Mouse (Mus musculus) limb, embryonic 11.5 days (tissue): ENCODE measurements around the gene Krtap6-1. TPM values are rescaled to one million over a fixed set of nuclear protein-coding genes. Genes with fewer than 3 reads are reported as not detected.

Source experiments
- polyA plus RNA-seq: library from polyadenylated mRNA; unstranded; fragments of >200 nt; fragmentation: Nextera tagmentation; extraction: Ambion mirVana; gene quantifications from 2 replicates; pipeline ENCODE4 v1.2.1, GENCODE M21; 2014

Gene Krtap6-1
- polyA plus RNA-seq, 1 experiment from 2014 or later = not detected

Other genes starting within 250 kb of the Krtap6-1 start
- not detected in 2 replicates for gene Gm20741, start 219.5 kb upstream of the Krtap6-1 start, polyA plus RNA-seq
- 0.23 TPM in 1 of 2 replicates, not detected in the other for gene Krtap15, start 211.5 kb upstream of the Krtap6-1 start, polyA plus RNA-seq
- not detected in 2 replicates for gene Krtap14, start 205.6 kb upstream of the Krtap6-1 start, polyA plus RNA-seq
- not detected in 2 replicates for gene Krtap19-1, start 162.3 kb upstream of the Krtap6-1 start, polyA plus RNA-seq
- not detected in 2 replicates for gene Krtap19-2, start 157.4 kb upstream of the Krtap6-1 start, polyA plus RNA-seq
- not detected in 2 replicates for gene Krtap19-3, start 153.7 kb upstream of the Krtap6-1 start, polyA plus RNA-seq
- gene Krtap19-4, start 146.6 kb upstream of the Krtap6-1 start, polyA plus RNA-seq = not detected in 2 replicates
- not detected in 2 replicates for gene Krtap19-5, start 135.2 kb upstream of the Krtap6-1 start, polyA plus RNA-seq
- gene Krtap19-9b, start 99.4 kb upstream of the Krtap6-1 start, polyA plus RNA-seq = not detected in 2 replicates
- not detected in 2 replicates for gene Krtap16-3, start 68.8 kb upstream of the Krtap6-1 start, polyA plus RNA-seq
- gene Krtap22-2, start 20.9 kb upstream of the Krtap6-1 start, polyA plus RNA-seq = not detected in 2 replicates
- gene Gm10229, start 16.4 kb upstream of the Krtap6-1 start, polyA plus RNA-seq = not detected in 2 replicates
- not detected in 2 replicates for gene Gm10228, start 9.8 kb downstream of the Krtap6-1 start, polyA plus RNA-seq
- gene Krtap6-5, start 16.2 kb downstream of the Krtap6-1 start, polyA plus RNA-seq = not detected in 2 replicates
- gene 1110025L11Rik, start 32.3 kb downstream of the Krtap6-1 start, polyA plus RNA-seq = not detected in 2 replicates
- gene Krtap6-3, start 52.3 kb downstream of the Krtap6-1 start, polyA plus RNA-seq = not detected in 2 replicates
- gene Gm6358, start 109.2 kb downstream of the Krtap6-1 start, polyA plus RNA-seq = not detected in 2 replicates
- not detected in 2 replicates for gene Gm10061, start 119.4 kb downstream of the Krtap6-1 start, polyA plus RNA-seq
- gene Gm9789, start 126.3 kb downstream of the Krtap6-1 start, polyA plus RNA-seq = not detected in 2 replicates
- not detected in 2 replicates for gene Gm7735, start 137.8 kb downstream of the Krtap6-1 start, polyA plus RNA-seq
- not detected in 2 replicates for gene 1110057P08Rik, start 143.0 kb downstream of the Krtap6-1 start, polyA plus RNA-seq
- not detected in 2 replicates for gene Krtap20-2, start 174.2 kb downstream of the Krtap6-1 start, polyA plus RNA-seq